Mouse (Mus musculus): ENCODE measurements around the gene Ppp1r14a. TPM values are rescaled to one million over a fixed set of nuclear protein-coding genes. Genes with fewer than 3 reads are reported as not detected.
A peak's percentile ranks its signal among the peaks of the same experiment; 100 is the strongest.

Ppp1r14a gene
- polyA plus RNA-seq, 1 experiment from 2014 or later, result 148 TPM

- H3K27ac ChIP-seq, result peak overlapping the region; percentile 95
- H3K4me2 ChIP-seq, result peak overlapping the region; percentile 86
- no peaks in the 10 kb centered on the region for H3K27me3 ChIP-seq
- H3K4me1 ChIP-seq, result peaks cover 37% of the 10 kb centered on the region
- WGBS, result 32% methylated on average over 19 of the region's 19 CpGs
- no peaks in the 10 kb centered on the region for H3K9me3 ChIP-seq
- 0 out of 2 replicates have a peak overlapping the region, but pooled peaks have one; percentile 8 for H3K9ac ChIP-seq
- 0 out of 2 replicates have a peak overlapping the region, but pooled peaks have one; percentile 1 for H3K4me3 ChIP-seq
- no peaks in the 10 kb centered on the region for H3K36me3 ChIP-seq
- ATAC-seq (ENCODE audit: borderline replicate concordance, extremely low read depth, low FRiP score, low TSS enrichment), result peak; percentile 48
These were observed 4.3 kb downstream of the Ppp1r14a start for GRCm38 (mm10) chr7:29293131-29294065.

- no peaks in the 10 kb centered on the region for H3K36me3 ChIP-seq
- no peak overlapping the region for H3K9ac ChIP-seq
- H3K4me1 ChIP-seq, result peaks cover 34% of the 10 kb centered on the region
- no peaks in the 10 kb centered on the region for H3K9me3 ChIP-seq
- no peak overlapping the region for H3K4me2 ChIP-seq
- H3K27ac ChIP-seq, result peak overlapping the region; percentile 95
- no peak overlapping the region for H3K4me3 ChIP-seq
- H3K27me3 ChIP-seq, result no peaks in the 10 kb centered on the region
- WGBS, result 64% methylated on average over 13 of the region's 13 CpGs
- no peak for ATAC-seq (ENCODE audit: borderline replicate concordance, extremely low read depth, low FRiP score, low TSS enrichment)
These were observed 5.1 kb downstream of the Ppp1r14a start for GRCm38 (mm10) chr7:29294111-29294761.

DNA sequence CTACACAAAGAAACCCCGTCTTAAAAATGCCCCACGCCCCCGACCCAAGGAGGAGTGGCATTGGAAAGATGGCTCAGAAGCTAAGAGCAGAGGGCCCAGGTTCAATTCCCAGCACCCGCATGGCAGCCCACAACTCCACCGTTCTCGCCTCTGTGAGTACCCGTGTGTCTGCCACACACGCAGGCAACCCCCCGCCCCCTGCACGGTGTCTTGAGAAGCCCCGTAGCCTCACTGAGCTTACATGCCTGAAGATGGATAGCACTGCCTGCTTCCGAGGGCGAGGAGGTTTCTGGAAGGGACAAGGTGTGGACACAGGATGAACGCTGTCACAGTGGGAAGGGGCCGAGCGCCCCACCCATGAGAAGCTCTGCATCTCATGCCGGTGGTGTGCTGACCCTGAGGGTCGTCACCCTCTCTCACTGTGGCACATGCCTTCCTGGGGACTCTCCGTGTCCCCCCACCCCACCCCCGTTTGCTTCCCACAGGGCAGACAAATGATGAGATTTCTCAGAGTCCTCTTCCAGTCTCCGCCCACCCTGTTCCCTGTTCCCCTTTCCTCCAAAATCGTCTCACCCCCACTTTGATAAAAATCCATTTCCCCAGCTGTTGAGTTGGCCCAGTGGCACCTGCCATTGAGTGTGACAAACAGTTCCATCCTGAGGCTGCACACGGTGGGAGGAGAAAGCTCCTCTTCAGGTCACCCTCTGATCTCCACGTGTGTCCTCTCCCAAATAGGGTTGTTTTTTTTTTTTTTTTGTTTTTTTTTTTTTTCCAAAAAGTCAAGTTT is 6.9 kb downstream of the Ppp1r14a start:
- Histone ChIP-seq H3K9me3 (no peaks in the 10 kb centered on the region), H3K4me3 (no peak overlapping the region), H3K4me1 (peaks cover 32% of the 10 kb centered on the region), H3K36me3 (no peaks in the 10 kb centered on the region), H3K9ac (no peak overlapping the region), H3K27ac (peak overlapping the region; percentile 19; the same call in 1 of the 2 replicates), H3K27me3 (no peaks in the 10 kb centered on the region), H3K4me2 (no peak overlapping the region)
- 67% methylated on average over 24 of the region's 24 CpGs for WGBS
- no peak for ATAC-seq (ENCODE audit: borderline replicate concordance, extremely low read depth, low FRiP score, low TSS enrichment)

GRCm38 (mm10) chr7:29296998-29297397 is 7.9 kb downstream of the Ppp1r14a start:
- H3K4me1 ChIP-seq, result peaks cover 24% of the 10 kb centered on the region
- H3K9me3 ChIP-seq, result no peaks in the 10 kb centered on the region
- H3K36me3 ChIP-seq, result no peaks in the 10 kb centered on the region
- H3K27ac ChIP-seq, result no peak overlapping the region
- H3K27me3 ChIP-seq, result no peaks in the 10 kb centered on the region
- no peak overlapping the region for H3K4me3 ChIP-seq
- ATAC-seq (ENCODE audit: borderline replicate concordance, extremely low read depth, low FRiP score, low TSS enrichment), result no peak
- H3K9ac ChIP-seq, result no peak overlapping the region
- WGBS, result 9% methylated on average over 10 of the region's 10 CpGs
- no peak overlapping the region for H3K4me2 ChIP-seq

GRCm38 (mm10) chr7:29301127-29301566 is 12.0 kb downstream of the Ppp1r14a start:
- H3K9me3 ChIP-seq, result no peaks in the 10 kb centered on the region
- H3K4me3 ChIP-seq, result no peak overlapping the region
- peaks cover 17% of the 10 kb centered on the region for H3K27me3 ChIP-seq
- H3K4me1 ChIP-seq, result peaks cover 29% of the 10 kb centered on the region
- no peak overlapping the region for H3K27ac ChIP-seq
- ATAC-seq (ENCODE audit: borderline replicate concordance, extremely low read depth, low FRiP score, low TSS enrichment), result no peak
- H3K4me2 ChIP-seq, result 0 out of 2 replicates have a peak overlapping the region, but pooled peaks have one; percentile 17
- no peak overlapping the region for H3K9ac ChIP-seq
- WGBS, result 2% methylated on average over 7 of the region's 7 CpGs
- no peaks in the 10 kb centered on the region for H3K36me3 ChIP-seq

- no peak overlapping the region for H3K27ac ChIP-seq
- no peak for ATAC-seq (ENCODE audit: borderline replicate concordance, extremely low read depth, low FRiP score, low TSS enrichment)
- no peak overlapping the region for H3K4me2 ChIP-seq
- H3K4me1 ChIP-seq, result peaks cover 39% of the 10 kb centered on the region
- no peaks in the 10 kb centered on the region for H3K9me3 ChIP-seq
- no peaks in the 10 kb centered on the region for H3K36me3 ChIP-seq
- no peak overlapping the region for H3K9ac ChIP-seq
- 51% methylated on average over 7 of the region's 7 CpGs for WGBS
- no peak overlapping the region for H3K4me3 ChIP-seq
- peaks cover 17% of the 10 kb centered on the region for H3K27me3 ChIP-seq
These were observed 13.5 kb downstream of the Ppp1r14a start for GRCm38 (mm10) chr7:29302641-29303040.

GRCm38 (mm10) chr7:29303738-29304462 is 14.8 kb downstream of the Ppp1r14a start, which contains the start of gene Dpf1:
Gene Dpf1 (plus strand): TSS chr7:29303951.
- WGBS, result under 1% methylated on average over 59 of the region's 67 CpGs
- no peak within 1 kb of the TSS for H3K27ac ChIP-seq
- peak; percentile 87 for ATAC-seq (ENCODE audit: borderline replicate concordance, extremely low read depth, low FRiP score, low TSS enrichment)
- H3K4me3 ChIP-seq, result peak within 1 kb of the TSS; percentile 49
- H3K4me2 ChIP-seq, result peak within 1 kb of the TSS; percentile 89
- H3K27me3 ChIP-seq, result peaks cover 22% of the 10 kb centered on the region
- no peaks in the 10 kb centered on the region for H3K36me3 ChIP-seq
- peaks cover 49% of the 10 kb centered on the region for H3K4me1 ChIP-seq
- no peaks in the 10 kb centered on the region for H3K9me3 ChIP-seq
- peak within 1 kb of the TSS; percentile 36 for H3K9ac ChIP-seq

- H3K4me2 ChIP-seq, result peak overlapping the region; percentile 89
- peaks cover 56% of the 10 kb centered on the region for H3K4me1 ChIP-seq
- H3K9me3 ChIP-seq, result no peaks in the 10 kb centered on the region
- peak overlapping the region; percentile 36 for H3K9ac ChIP-seq
- no peaks in the 10 kb centered on the region for H3K36me3 ChIP-seq
- no peak for ATAC-seq (ENCODE audit: borderline replicate concordance, extremely low read depth, low FRiP score, low TSS enrichment)
- peaks cover 25% of the 10 kb centered on the region for H3K27me3 ChIP-seq
- 2% methylated on average over 47 of the region's 48 CpGs for WGBS
- peak overlapping the region; percentile 49 for H3K4me3 ChIP-seq
- no peak overlapping the region for H3K27ac ChIP-seq
These were observed 15.6 kb downstream of the Ppp1r14a start for GRCm38 (mm10) chr7:29304463-29305262.

DNA sequence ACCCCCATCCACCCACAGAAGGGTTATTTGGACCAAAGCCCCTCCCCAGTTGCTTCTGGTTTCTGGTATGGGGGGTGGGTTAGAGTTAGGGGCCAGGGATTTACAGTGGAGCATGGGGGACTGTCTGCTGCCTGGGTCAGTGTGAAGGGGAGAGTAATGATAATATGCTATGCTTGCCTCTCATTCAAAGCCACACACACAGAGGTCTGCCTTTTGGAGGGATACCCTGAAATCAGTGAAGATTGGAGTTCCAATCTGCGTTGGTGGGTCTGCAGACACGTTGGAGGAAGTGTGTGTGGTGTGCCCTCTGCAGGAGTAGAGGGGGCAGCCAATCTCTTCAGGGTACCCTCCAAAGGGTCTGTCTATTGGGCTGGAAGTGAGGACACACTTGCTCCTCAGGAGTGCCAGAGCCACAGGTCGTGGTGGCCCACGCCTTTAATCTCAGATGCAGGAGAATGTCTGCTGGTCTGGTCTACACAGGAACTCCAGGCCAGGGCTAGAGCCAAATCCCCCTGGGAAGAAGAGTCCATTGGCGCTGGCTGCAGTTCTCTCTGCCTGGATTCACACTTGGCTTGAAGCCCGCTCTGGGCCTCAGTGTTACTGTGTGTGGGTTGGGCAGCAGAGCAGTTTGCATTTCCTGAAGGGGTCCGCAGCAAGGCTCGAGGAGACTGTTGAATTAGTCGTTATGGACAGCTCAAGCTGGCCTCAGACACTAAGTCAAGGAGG is 16.3 kb downstream of the Ppp1r14a start:
- H3K4me1 ChIP-seq, result peaks cover 59% of the 10 kb centered on the region
- peak overlapping the region; percentile 36 for H3K9ac ChIP-seq
- 26% methylated on average over 9 of the region's 9 CpGs for WGBS
- H3K36me3 ChIP-seq, result no peaks in the 10 kb centered on the region
- peak overlapping the region; percentile 49 for H3K4me3 ChIP-seq
- peaks cover 25% of the 10 kb centered on the region for H3K27me3 ChIP-seq
- no peak overlapping the region for H3K27ac ChIP-seq
- peak overlapping the region; percentile 89 for H3K4me2 ChIP-seq
- ATAC-seq (ENCODE audit: borderline replicate concordance, extremely low read depth, low FRiP score, low TSS enrichment), result no peak
- H3K9me3 ChIP-seq, result no peaks in the 10 kb centered on the region

- no peak for ATAC-seq (ENCODE audit: borderline replicate concordance, extremely low read depth, low FRiP score, low TSS enrichment)
- Histone ChIP-seq H3K9ac (no peak overlapping the region), H3K27me3 (peaks cover 25% of the 10 kb centered on the region), H3K4me2 (peak overlapping the region; percentile 95; the same call in 1 of the 2 replicates), H3K36me3 (no peaks in the 10 kb centered on the region), H3K4me1 (peaks cover 54% of the 10 kb centered on the region), H3K4me3 (no peak overlapping the region), H3K27ac (no peak overlapping the region), H3K9me3 (no peaks in the 10 kb centered on the region)
- 51% methylated on average over 7 of the region's 7 CpGs for WGBS
These were observed 17.0 kb downstream of the Ppp1r14a start for GRCm38 (mm10) chr7:29306108-29306507.

Measured in lung, embryonic 15.5 days (tissue).